Mouse (Mus musculus): ENCODE results near the gene Nab2.
A peak's percentile ranks its signal among the peaks of the same experiment; 100 is the strongest.

Gene Nab2

DNA sequence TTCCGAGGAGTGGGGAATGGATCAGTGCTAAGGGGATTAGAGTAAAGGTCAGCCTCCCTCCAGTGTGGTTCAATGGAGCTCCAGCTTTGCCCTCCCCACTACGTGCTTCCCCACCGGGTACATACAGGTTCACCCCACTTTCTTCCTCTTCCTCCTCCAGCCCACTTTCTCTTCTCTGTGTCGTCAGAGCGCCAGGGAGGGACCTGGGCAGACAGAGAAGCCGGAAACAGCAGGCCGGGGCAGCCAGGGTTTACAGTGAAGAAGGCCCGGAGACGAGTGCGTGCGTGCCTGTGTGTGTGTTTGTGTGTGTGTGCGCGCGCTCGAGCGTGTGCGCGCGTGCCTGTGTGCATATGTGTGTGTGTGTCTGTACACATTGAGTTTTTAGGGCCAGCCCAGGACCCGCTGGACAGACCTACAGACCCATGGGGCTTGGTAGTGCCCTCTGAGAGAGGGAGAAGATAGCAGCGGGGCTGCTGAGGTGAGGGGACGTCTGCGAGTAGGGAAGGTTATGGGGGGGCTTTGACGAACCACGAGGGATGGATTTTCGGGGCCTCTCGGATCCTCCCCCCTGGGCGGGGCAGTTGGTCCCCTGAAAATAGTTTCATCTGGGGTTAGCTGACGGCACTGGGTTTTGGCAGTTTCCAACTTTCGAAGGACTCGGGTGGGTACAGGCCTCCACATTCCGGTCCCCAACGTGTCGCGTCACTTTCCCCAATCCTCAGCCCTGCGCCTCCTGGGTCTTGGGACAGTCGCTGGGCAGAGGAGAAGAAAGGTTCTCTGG, 25.4 kb downstream of the Nab2 start, which contains the start of gene Stat6:
TSS of gene Stat6 (plus strand) at position 215 of the 781 bp plus-strand sequence.
- DNase-seq: peak; percentile 82

DNA sequence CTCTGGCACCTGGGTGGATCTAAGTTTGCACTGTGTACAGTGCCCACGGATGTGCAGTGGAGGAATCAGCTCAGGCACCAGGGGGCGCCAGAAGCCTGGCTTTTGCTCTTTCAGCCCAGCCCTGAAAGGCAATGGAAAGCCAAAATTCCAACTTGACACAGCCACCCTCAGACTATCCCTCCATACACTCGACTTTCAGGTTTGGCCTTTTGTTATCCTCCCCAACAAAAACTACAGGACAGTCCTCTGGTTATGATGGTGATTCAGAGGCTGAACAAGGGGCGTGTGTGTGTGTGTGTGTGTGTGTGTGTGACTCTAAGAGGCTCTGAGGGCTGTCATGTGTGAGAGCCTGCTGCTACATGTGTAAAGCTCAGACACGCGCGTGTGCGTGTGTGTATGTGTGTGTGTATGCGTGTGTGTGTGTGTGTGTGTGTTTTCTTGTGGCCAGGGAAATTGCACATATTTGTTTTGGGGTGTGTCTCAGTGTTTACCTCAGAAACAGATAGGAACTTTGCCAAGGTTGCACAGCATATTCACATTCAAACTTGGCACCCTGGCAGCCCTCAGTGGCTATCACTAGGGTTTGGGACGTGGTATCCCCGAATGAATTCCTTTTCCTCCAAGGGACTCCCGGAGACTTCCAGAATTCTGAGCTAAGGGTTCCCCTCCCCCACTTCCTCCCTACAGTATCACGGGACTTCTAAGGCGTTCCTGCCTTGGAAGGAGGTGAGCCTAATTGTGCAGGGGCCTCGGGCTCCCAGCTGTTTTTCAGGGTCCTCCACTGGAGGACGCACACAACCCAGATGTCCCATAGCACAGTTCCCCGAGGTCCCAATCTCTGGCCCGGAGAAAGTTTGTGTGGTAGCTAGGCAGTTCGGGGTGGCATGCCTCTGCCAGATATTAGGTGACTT, 26.3 kb downstream of the Nab2 start:
- peak; percentile 89 for DNase-seq

DNA sequence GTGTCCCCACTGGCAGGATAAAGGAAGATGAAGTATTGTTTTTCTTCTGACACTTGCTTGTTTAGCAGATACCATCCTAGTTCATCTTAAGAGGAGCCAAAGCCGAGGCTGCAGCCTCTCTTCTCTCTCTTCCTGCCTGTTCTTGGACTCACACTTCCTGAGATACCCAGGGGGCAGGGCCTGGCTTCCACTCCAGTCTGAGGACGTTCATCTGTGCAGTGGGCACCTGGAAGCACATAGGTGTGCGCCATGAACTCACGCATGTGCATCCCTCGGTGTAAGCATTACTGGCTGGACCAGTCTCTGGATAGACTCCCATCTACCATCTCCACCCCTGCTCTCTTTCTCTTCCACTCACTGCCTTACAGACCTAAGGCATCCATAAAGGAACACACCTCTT, 27.9 kb downstream of the Nab2 start:
- no peak for DNase-seq

DNA sequence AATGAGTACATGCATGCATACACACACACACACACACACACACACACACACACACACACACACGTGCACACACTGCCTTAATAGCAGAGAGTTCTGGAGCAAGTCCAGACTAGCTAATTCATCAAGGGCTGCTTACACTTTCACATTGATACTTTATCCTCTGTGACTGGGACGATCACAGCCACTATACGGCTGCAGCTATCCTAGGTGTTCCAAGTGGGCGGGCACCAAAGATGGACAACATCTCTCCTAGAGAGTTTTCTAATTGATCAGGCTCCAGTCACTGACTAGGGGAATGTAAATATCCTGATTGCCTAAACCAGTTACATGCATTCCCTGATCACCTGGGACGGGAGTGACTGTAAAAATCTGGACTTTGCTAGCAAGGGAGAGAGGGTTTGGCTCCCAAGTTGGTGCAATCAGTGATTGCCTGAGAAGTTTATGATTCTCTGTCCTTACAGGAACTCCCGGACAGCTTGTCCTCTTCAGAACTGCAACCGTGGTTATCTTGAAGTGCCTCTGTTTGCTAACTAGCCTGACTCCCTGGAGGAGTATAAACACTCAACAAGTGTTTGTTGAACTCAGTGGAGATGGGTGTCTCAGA, 35.6 kb downstream of the Nab2 start:
- no peak for DNase-seq

DNA sequence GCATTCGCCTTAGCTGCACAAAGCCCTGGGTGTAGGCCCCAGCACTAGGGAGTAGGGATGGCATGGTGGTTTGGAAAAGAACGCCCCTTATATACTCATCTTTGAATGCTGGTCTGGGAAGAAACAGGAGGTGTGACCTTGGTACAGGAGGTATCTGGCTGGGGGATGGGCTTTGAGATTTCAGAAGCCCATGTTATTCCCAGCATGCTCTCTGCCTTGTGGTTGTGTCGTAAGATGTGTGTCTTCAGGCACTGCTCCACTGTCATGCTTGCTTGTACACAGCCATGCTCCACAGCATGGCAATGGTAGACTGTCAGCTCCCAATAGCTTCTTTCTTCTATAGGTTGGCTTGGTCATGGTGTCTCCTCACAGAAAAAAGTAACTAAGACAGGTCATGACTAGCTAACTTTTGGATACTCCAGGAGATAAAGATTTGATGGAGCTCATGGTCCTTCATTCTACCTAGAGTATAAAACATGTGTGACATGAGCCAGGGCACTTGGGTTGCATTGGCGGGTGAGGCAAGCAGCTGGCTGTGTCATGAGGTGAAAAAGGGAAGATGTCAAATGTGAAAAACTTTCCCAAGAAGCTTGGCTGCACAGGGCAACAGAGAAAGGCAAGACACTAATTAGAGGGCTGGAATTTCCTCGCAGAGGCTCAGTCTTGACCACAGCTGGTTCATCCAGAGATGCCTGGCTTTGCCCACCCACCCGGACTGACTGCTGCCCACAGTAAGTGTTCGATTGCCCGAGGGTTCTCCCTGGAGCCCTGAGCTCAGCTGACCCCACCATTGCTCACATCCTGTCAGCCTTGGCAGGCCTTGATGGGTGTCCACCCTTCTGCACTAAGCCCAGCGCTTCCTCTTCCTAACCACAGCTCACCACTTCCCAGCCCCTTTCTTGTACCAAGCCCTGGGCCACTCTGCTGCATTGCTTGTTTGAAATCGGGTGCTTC, 36.8 kb downstream of the Nab2 start:
- DNase-seq: no peak

DNA sequence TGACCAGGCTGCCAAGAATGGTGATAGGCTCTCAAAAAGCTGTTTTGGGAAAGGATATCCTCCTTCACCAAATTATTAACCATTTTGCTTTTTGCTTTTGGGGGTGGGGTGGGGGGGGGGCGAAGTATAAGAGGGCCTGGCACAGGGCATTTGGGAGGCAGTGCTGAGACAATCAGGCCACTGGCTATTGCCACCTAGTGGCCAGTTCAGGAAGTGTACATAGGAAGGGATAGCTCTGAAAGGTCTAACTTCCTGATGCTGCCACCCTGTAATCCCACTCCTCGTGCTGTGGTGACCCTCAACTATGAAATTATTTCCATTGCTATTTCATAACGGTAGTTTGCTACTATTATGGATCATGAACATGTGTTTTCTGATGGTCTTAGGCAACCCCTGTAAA, 41.9 kb downstream of the Nab2 start:
- DNase-seq: no peak

DNA sequence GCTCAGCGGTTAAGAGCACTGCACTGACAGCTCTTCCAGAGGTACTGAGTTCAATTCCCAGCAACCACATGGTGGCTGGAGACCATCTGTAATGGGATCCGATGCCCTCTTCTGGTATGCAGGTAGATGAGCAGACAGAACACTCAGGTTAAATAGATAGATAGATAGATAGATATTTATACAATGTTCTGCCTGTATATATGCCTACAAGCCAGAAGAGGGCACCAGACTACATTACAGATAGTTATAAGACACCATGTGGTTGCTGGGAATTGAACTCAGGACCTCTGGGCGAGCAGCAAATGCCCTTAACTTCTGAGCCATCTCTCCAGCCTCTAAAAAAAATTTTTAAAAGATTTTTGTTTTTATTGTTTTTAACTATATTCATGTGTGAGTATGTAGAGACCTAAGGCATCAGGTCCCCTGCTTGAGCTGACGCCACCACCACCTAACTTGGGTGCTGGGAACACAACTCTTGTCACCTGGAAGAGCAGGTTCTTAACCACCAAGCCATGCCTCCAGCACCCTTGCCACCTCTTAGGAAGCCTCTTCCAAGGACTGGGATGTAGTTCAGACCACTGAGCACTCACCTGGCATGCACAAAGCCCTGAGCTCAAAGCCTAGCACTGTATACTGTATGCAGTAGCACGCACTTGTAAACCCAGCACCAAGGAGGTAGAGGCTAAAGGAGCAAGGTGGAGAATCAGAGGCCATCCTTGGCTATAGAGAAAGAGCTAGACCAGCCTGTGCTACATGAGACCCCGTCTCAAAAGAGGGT, 44.7 kb downstream of the Nab2 start:
- no peak for DNase-seq

DNA sequence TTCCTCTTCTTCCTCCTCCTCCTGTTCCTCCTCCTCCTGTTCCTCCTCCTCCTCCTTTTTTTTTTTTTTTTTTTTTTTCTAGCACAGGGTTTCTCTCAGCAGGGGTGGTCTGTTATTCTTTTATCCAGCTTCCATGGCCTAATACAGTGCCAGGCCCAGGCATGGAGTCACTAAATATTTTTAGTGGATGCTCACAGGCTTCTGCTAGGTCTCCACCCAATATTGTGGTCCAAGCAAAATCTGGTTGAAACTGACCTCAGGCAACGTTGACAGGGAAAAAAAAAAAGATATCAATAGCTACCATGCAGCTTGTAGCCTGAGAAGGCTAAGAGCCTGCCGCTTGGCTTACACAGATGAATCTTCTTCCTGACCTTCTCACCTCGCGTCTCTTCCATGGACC, 45.7 kb downstream of the Nab2 start:
- DNase-seq: no peak

DNA sequence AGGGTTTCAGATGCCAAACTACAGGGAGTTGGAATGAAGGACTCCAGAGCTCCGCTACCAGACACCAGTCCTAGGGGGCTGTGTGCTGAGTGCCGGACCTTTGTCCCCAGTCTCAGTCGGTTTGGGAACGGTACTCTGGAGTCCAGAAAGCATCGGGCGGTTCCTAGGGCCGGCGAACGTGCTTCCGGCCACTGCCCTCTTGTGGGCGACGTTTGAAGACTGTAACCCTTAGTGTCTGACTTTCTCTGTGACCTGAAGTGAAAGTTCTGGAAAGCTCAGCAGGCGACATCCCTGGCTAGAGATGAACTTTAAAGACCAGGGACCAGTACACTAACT, 46.3 kb downstream of the Nab2 start:
- peak; percentile 51 for DNase-seq

DNA sequence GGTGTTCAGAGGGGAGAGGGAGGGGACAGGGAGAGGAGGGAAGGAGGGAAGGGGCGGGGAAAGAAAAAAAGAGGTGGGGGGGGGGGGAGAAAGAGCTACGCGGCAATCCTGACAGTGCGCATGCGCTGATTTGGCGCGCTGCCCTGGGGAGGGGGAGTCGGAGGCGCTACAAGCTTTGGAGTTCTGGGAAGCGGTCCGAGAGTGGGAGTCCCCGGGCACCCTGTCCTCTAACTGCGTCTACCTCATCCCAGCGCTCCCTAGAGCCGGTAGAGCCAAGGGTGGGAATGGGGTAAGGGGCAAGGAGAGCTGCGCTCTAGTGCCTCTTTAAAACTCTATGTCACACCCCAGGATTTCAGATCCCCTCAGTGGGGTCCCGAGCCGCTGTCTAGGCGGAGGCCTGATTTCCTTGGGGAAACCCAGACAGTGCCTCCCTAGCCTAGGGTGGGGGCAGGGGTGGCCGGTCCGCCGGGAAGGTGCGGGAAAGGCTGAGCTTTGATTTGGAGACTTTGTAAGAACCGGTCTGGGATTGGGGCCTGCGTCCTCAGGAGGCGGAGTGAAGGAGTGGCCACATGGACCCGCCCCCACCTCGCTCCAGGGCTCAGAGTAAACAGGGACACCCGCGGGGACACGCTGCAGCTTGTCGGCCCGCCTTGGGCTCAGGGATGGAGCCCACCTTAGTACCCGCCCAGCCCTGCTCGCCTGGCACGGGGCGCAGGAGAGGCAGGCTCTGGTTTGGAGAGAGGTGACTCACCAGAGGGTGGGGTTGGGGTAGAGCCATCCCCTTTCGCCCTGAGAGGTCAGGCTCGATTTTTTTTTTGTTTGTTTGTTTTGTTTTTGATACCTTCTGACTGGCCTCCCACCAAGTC, 46.9 kb downstream of the Nab2 start:
- peak; percentile 79 for DNase-seq

DNA sequence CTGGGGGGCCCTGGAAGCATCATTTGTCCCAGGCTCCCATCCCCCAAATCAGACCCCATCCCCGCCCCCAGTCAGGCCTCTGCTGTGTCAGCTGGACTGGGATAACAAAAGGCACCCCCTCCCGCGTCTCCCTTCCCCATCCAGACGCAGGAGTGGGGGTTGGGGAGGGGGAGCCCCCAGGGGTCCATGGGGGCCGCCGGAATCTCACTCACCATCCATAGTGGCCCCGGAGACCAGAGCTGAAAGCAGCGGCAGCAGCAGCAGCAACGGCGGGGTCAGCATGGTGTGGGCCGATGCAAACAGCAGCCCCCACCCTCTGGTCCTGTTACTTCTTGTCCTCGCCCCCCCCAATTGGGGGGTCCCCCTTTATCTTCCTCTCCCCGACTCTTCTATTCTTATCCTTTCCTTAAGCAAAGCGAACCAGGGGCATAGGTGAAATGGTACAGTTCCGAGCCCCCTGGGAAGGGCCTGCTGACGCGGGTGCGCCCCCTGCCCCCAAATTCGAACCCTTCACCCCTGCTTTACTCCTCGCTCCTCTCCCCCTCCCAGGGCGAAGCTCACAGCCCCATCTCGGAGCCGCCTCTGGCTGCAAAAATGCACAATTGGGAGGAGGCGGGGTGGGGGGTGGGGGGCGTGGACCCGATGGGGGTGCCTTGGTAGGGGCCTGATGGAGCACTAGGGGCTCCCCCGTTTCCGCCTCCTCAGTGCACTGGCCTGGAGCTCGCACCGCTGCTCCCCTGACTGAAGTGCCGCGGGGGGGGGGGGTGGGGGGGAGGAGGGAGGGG, 47.8 kb downstream of the Nab2 start, which contains the start of gene Lrp1:
TSS of gene Lrp1 (minus strand) at position 743 of the 785 bp plus-strand sequence.
- peak; percentile 66 for DNase-seq

DNA sequence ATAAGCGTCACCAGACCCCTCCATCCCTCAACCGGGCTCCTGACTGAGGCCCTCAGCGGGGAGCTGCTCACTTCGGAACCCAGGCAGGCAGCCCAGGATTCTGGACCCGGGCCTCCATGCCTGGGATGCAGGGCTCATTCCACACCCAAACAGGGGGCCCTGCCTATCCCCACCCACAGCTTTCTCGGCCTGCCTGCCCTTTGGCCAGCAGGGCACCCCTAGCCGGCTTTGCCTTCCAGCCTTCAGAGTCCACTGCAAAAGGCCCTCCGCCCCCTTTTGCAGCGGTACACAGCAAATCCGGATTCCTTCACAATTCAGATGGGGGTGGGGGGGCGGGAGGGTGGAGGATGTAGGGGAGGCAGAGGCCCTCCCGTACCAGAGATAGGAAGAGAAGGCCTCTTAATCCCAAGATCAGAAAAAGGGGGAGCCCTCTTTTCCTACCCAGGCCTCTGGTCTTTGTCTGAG, 48.4 kb downstream of the Nab2 start:
- DNase-seq: peak; percentile 36

DNA sequence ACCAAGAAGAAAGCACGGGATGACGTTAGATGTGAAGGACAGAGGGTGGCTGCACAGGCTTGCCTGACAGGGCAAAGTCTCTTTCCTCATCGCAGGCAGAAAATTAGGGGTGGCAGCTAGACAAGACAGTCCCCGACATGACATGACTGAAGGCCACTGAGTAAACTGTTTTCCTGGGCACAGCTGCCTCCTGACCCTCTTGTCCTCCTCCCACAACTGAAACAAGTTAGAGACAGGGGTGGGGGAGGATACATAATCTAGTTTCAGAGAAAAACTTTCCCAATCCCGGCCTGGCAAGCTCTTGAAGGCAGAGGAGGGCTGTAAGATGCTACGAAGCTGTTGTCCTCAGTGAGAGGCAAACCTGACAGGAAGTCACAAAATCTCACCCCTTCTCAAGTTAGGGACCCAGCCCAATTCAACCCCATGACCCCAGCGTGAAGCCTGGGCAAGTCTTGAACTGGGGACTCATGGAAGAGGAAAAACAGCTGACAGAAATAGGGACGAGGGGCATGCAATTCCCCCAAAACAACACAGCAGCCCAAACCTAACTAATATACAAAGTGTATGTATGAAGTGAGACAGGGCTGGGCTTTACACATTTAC, 49.1 kb downstream of the Nab2 start:
- no peak for DNase-seq

DNA sequence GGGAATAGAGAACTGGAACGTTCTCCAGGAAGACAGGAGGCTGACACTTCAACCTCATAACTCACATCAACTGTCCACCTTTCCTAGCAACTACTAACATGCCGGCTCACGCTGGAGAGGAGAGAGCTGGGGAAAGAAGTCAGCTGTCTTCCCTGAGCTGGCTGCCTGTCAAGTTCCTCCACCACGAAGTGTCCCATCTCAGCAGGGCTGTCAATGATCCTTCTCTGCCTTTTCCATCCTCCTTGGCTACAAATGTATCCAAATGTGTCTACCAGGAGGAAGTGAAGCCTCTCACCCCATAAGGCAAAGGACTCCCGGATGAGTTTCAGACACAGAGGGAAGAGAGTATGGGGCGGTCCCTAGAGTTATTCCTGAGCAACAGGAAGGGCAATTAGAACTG, 50.2 kb downstream of the Nab2 start:
- DNase-seq: no peak

DNA sequence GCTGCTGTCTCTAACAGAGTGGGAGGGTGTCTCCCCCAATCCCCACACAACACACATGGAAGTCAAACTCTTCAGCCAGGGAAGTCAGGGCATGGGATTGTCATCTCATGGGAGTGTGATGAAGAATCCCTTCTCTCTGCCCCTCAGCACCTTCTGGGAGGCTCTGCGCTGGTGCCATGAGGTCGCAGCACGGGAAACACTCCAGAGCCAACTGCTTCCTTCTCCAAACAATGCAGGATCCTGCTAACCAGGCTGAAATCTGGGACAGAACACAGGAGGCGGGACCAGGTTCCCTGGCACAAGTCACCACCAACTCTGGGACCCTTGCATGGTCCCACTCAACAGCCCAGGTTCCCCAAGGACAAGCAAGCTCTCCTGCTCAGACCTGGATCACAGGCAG, 51.1 kb downstream of the Nab2 start:
- no peak for DNase-seq

DNA sequence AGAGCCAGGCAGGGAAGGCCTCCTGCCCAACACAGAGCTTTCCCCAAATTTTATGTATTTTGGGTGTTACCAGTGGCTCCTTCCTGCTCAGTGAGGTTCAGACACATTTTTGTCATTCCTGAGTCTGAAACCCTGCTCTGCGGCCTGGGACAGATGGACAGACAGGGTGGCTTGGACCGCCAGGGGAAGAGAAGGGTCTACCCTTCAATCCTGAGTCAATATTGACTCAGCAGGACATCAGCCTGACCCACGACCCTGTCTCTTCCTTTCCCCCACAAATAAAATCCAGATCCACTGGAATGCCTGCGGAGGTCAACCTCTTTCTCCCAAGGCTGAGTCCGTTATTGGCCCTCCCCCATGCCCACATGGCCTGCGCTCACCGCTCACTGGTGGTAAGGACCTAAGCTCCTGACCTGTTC, 52.1 kb downstream of the Nab2 start:
- DNase-seq: no peak

DNA sequence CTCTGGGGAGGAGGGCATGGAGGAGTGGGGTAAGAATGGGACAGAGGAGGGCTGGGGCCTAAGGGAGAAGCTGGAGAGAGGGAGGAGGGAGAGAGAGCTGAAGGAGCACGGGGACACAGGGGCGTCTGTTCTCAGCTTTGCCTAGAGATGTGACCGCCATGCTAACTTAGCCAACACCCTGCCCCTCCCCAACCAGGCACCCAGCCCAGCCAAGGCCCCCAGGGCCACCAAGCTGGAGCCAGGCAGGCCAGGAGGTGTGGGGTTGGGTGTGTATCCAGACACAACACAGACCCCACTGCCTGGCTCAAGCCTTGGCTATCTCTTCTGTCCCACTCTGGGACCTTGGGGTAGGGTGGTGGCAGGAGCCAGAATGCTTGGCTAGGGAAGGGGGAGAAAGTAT, 52.8 kb downstream of the Nab2 start:
- DNase-seq: no peak

DNA sequence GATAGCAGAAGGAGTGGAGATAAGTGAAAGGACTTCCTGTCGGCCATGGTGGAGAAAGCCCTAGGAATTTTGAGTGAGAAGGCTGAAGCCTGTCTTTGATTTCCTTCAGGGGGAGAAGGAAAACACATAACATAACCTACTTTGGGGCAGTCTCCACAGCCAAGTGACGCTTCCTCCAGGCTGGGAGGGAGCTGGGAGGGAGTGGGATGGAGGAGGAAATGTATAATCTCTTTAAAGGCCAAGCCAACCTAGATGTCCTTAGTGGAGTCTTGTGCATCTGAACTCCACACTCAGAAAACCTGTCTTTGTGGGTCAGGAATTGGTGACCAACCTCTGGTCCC, 53.4 kb downstream of the Nab2 start:
- no peak for DNase-seq
